Mouse (Mus musculus) T-helper 2 cell (primary cell): Measurements from ENCODE around the gene Rnf41.

ENCODE experiments used
- in situ Hi-C: fragments of 300-600 bp; cut with MboI, MseI; formaldehyde crosslinking; loops from one replicate; pipeline ENCODE4 v1.15.1; 2025; ENCODE audit warnings: high pct_unique_total_duplicates

Gene Rnf41

GRCm38 (mm10) chr10:128459409-128460269 lies 48.2 kb downstream of the Rnf41 start:
- in situ Hi-C loops = loop anchor here (10.0 kb wide), 1 partner anchor 55 kb away; the partner anchor contains the start of gene Slc39a5

- in situ Hi-C loops = no loop called here
These were observed 48.8 kb downstream of the Rnf41 start for GRCm38 (mm10) chr10:128460270-128460630.

GRCm38 (mm10) chr10:128474366-128474765 lies 62.9 kb downstream of the Rnf41 start:
- in situ Hi-C loops = no loop called here

GRCm38 (mm10) chr10:128486370-128486769 lies 74.9 kb downstream of the Rnf41 start:
- in situ Hi-C loops = no loop called here

- in situ Hi-C loops = no loop called here
These were observed 76.6 kb downstream of the Rnf41 start for GRCm38 (mm10) chr10:128487861-128488712.

- in situ Hi-C loops = no loop called here
These were observed 77.3 kb downstream of the Rnf41 start for GRCm38 (mm10) chr10:128488776-128489175.

- in situ Hi-C loops = no loop called here
These were observed 77.9 kb downstream of the Rnf41 start for GRCm38 (mm10) chr10:128489380-128489779.

- in situ Hi-C loops = loop anchor here (5.0 kb wide), 1 partner anchor 38 kb away; the partner anchor contains the start of gene Esyt1
These were observed 78.3 kb downstream of the Rnf41 start for GRCm38 (mm10) chr10:128489785-128490184.

GRCm38 (mm10) chr10:128490232-128490631 lies 78.8 kb downstream of the Rnf41 start:
- in situ Hi-C loops = loop anchor here (5.0 kb wide), 1 partner anchor 37 kb away; the partner anchor contains the start of gene Esyt1

GRCm38 (mm10) chr10:128490912-128491311 lies 79.5 kb downstream of the Rnf41 start:
- in situ Hi-C loops = loop anchor here (5.0 kb wide), 1 partner anchor 36 kb away; the partner anchor contains the start of gene Esyt1
